Mouse (Mus musculus) cerebral cortex, adult 2 months (tissue): ENCODE results near the gene Ntsr1.

Experiments
- WGBS: fragments of 180-500 bp; shearing (Covaris S2); methylation state at CpG from one replicate; pipeline ENCODE4 v1.1.7; 2018; 5-methylcytosine and 5-hydroxymethylcytosine counted together

Gene Ntsr1

DNA sequence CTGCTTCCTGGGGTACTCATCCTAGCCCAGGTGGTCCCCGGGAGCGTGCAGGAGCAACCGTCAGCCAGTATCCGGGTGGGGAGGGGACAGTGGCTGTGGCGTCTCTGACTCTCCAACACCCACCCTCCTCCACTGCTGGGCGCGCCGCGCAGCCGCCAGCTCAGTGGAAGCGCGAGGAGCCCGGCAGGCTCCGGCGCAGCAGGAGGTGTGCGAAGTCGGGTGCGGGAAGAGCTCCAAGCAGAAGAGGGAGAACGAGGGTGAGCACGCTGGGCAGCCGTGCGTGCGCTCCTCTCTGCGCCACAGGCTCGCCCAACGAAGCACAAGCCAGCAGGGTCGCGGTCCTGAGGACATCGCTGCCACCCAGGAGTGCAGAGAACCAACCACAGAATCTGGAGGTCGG is at the start of gene Ntsr1:
TSS of gene Ntsr1 (plus strand) at position 236 of the 400 bp plus-strand sequence.
- WGBS, result under 1% methylated on average over 30 of the region's 30 CpGs

- WGBS, result 75% methylated on average over 5 of the region's 5 CpGs
These were observed 49.2 kb upstream of the Ntsr1 start for GRCm38 (mm10) chr2:180450529-180450928.

- WGBS, result 4% methylated on average over 65 of the region's 65 CpGs
These were observed 43.8 kb upstream of the Ntsr1 start, which contains the start of gene Slco4a1 for GRCm38 (mm10) chr2:180455723-180456698. Gene Slco4a1, plus strand, starts transcription at chr2:180456245.

- WGBS, result 5% methylated on average over 26 of the region's 28 CpGs
These were observed 43.1 kb upstream of the Ntsr1 start for GRCm38 (mm10) chr2:180456705-180457104.

GRCm38 (mm10) chr2:180457680-180458079 is 42.1 kb upstream of the Ntsr1 start:
- 82% methylated on average over 2 of the region's 2 CpGs for WGBS

DNA sequence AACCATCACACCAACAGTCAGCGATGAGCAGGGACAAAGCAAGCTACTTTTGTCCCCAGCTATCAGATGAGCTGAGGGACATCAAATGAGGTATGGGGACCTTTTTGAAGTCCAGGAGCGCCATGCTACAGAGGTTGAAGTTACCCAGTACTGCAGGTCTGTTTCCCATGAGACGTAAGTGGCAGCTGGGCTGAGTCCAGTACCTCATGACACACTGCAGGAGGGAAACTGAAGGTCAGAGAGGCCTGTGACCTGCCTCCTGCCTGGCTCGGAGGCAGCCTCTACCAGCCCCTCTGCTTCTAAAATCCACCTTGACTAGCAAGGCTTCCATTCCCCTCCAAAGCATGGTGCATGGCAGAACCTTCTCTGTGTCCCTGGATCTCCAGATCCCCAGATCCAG is 40.3 kb upstream of the Ntsr1 start:
- WGBS, result 88% methylated on average over 4 of the region's 4 CpGs

GRCm38 (mm10) chr2:180460801-180461200 is 39.0 kb upstream of the Ntsr1 start:
- WGBS, result 84% methylated on average over 8 of the region's 8 CpGs

- 88% methylated on average over 8 of the region's 8 CpGs for WGBS
These were observed 37.2 kb upstream of the Ntsr1 start for GRCm38 (mm10) chr2:180462593-180462992.

GRCm38 (mm10) chr2:180466505-180466904 is 33.3 kb upstream of the Ntsr1 start:
- WGBS, result 84% methylated on average over 7 of the region's 7 CpGs

GRCm38 (mm10) chr2:180468871-180469270 is 30.9 kb upstream of the Ntsr1 start:
- WGBS, result 96% methylated on average over 8 of the region's 8 CpGs

GRCm38 (mm10) chr2:180469768-180470167 is 30.0 kb upstream of the Ntsr1 start:
- WGBS, result 74% methylated on average over 9 of the region's 9 CpGs

DNA sequence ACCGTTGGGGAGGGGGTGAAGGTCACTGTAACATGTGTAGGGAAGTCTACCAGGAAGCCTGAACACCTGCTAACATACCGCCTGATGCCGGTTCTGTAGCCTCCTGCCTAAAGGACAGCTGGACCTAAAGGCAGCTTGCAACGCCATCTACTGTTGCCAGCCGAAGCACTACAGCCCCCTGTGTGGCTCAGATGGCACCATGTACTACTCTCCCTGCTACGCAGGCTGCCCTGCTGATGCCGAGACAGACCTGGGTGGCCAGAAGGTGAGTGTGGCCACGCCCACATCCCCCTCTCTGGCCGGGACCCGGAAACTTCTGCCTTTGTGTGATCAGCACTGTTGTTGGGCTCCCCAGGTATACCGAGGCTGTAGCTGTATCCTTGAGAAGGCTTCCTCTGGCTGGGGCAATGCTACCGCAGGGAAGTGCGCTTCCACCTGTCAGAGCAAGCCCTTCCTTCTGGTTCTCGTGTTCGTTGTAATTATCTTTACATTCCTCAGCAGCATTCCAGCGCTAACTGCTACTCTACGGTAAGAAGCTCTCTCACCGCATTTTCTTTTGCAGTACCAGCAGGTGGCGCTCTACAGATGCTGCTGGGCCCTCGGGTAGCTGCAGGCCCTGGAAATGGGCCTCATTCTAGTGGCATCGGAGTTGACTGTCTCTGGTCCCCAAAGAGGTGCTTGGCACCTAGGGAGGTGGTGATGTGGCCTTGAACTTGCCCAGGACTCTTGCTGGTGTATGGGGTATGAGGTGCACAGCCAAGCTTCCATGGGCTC is 27.3 kb upstream of the Ntsr1 start:
- WGBS, result 11% methylated on average over 21 of the region's 21 CpGs

GRCm38 (mm10) chr2:180473080-180473440 is 26.7 kb upstream of the Ntsr1 start:
- 24% methylated on average over 7 of the region's 7 CpGs for WGBS

DNA sequence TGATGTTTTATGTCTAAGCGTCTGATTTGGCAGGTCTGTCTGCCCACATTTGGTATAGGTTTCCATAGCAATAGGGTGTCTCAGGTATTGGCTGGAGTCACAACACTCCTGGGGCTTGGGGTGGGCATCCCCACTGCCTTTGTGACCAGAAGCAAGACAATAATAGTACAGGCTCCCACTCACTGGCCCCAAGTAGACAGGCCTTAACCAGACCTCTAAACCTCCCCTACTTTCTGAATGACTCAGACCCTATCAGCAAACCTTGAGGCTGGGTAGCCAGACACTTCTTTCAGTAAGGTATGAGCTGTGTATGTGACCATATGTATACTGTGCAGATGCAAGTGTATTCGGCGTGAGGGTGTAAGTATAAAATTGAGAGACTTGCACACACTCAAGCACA is 24.9 kb upstream of the Ntsr1 start:
- WGBS, result 84% methylated on average over 3 of the region's 3 CpGs

DNA sequence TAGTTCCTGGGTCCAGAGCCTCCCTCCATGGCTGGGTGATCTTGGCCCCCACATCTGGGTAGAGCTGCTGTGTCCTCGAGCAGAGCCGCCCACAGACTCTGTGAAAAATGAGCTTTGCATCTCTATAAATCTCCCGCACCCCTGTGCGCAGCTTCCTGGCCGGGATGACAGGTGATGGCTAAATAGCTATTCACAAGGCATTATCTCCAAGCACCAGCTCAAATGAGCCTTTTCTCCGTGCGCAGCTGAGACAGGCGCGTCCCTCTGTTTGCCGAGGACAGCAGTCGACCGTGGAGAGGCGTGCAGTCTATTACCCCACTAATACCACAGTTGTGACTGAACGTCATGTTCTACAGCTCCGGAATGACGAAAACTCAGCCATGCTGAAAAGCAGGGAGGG is 17.5 kb upstream of the Ntsr1 start:
- WGBS, result 31% methylated on average over 16 of the region's 16 CpGs

DNA sequence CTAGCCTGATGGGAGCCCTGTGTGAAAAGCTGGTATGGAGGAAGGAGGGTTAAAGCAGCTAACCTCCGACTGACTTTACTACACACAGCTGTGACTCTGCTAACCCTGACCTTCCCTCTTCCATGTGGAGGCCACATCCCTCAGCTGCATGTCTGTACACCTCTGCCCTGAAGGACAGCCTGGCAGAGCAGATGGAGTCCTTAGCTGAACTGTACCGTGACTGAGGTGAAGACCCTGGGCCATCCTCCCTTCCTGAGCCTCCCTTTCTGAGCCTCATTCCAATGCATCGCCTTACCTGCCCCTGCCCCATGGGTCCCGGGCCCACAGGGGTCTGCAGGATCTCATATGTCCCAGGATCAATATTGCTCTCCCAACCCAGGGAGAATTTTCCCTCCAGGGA is 14.9 kb upstream of the Ntsr1 start:
- WGBS, result 73% methylated on average over 4 of the region's 4 CpGs

GRCm38 (mm10) chr2:180485306-180485705 is 14.5 kb upstream of the Ntsr1 start:
- 72% methylated on average over 3 of the region's 3 CpGs for WGBS

GRCm38 (mm10) chr2:180488210-180488751 is 11.5 kb upstream of the Ntsr1 start:
- 5% methylated on average over 17 of the region's 17 CpGs for WGBS

DNA sequence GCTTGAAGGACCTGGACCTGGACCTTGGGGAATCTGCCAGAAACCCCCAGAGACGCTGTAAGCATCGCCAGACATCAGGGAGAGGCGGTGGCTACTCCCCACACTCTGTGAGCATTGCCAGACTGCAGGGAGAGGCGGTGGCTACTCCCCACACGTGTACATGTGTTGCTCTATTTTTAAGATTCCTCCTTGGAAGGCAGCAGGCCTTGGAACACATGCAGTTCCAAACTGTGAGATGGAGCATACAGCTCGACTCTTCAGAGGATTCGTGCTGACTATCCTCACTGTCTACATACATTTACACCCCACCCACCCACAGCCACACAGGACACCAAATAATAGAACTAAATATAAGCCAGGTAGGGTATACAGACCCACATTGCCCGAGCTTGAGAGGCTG is 3.9 kb upstream of the Ntsr1 start:
- WGBS, result 44% methylated on average over 8 of the region's 8 CpGs

- 47% methylated on average over 13 of the region's 13 CpGs for WGBS
These were observed 950 bp downstream of the Ntsr1 start for GRCm38 (mm10) chr2:180500726-180501125.

- WGBS, result 52% methylated on average over 9 of the region's 9 CpGs
These were observed 1.6 kb downstream of the Ntsr1 start for GRCm38 (mm10) chr2:180501217-180501967.

DNA sequence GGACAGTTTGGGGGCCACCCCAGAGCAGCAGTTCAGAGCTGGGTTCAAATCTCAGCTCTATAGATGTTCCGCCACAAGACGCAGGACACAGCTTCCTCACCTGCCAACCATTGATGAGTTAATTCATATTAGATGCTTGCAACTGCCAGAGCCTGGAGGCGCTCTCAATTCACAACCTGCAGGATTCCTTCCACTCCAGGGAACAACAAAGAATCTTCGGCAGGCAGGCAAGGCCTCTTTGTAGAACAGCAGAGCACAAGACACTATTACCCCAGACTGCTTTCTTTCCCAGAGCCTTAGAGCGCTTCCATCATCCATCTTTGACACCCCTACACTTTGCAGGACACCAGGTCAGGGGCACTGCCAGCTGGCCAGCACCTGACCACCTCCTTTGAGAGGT is 6.5 kb downstream of the Ntsr1 start:
- WGBS, result 84% methylated on average over 5 of the region's 5 CpGs
